Mouse (Mus musculus): ENCODE data around the gene Ncoa7. TPM values are rescaled to one million over a fixed set of nuclear protein-coding genes. Genes with fewer than 3 reads are reported as not detected.

Ncoa7 gene
- 24.6 and 25.4 TPM in 2 replicates for polyA plus RNA-seq (2015; fragmentation: Nextera tagmentation; extraction: Ambion mirVana)

DNA sequence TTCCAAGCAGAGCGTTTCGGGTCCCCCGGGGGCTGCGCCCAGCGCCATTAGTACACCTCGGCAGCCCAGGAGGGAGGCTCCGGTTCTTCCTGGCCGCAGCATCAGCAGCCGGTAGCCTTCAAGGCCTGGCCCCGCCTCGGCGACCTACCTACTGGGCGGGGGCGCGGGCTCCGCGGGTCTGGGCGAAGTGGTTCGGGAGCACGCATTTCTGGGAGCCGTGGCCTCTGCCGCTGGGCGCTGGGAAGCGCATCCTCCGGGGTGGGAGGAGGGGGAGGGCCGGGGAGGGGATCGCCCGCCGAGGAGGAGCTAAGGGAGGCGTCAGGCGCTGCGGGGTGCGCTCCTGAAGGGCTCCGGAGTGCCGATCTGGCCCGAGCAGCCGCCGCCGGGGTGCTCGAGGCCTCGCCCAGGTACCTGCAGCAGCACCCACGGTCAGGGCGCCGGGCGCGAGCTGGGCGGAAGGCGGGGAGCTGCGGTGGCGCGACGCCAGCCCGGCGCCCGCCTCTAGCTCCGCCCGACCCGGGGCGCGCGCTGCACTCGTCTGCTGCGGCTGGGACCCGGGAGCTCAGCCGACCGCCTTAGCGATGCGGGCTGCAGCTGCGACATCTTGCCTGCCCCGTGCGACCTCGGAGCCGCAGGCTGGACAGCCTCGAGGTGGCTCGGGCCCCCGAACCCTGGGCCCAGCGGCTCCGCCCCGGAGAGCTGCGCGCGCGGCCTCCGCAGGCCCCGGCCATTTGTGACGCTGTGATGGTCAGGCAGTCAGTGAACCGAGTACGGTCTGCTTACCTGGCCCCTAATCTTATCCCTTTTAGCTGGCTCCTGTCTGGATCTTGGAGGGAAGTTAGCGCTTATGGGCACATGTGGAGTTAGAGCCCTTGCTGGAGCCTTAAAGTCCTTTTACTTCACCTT is at the start of gene Ncoa7:
Ncoa7 (minus strand) TSS at position 646 of the 906 bp plus-strand sequence.
- under 1% methylated on average over 85 of the region's 89 CpGs for WGBS
- Histone ChIP-seq H3K9me3 (replicated peaks; ENCODE audit: control insufficient read depth, low read length, poor library complexity, severe bottlenecking) (no peaks in the 10 kb centered on the region), H3K27me3 (ENCODE audit: control insufficient read depth, insufficient read depth, low read depth, low read length) (no peaks in the 10 kb centered on the region), H3K27ac (ENCODE audit: low read length) (peak within 1 kb of the TSS; percentile 99), H3K4me3 (ENCODE audit: low read depth, low read length) (peak within 1 kb of the TSS; percentile 93), H3K4me1 (ENCODE audit: control insufficient read depth, insufficient read depth, low read length) (peaks cover 8% of the 10 kb centered on the region), H3K4me2 (ENCODE audit: low read length) (peak within 1 kb of the TSS; percentile 61), H3K9ac (ENCODE audit: low read depth, low read length) (peak within 1 kb of the TSS; percentile 99), H3K36me3 (ENCODE audit: control insufficient read depth, insufficient read depth, low read length) (no peaks in the 10 kb centered on the region)
- ATAC-seq = peak; percentile 94

DNA sequence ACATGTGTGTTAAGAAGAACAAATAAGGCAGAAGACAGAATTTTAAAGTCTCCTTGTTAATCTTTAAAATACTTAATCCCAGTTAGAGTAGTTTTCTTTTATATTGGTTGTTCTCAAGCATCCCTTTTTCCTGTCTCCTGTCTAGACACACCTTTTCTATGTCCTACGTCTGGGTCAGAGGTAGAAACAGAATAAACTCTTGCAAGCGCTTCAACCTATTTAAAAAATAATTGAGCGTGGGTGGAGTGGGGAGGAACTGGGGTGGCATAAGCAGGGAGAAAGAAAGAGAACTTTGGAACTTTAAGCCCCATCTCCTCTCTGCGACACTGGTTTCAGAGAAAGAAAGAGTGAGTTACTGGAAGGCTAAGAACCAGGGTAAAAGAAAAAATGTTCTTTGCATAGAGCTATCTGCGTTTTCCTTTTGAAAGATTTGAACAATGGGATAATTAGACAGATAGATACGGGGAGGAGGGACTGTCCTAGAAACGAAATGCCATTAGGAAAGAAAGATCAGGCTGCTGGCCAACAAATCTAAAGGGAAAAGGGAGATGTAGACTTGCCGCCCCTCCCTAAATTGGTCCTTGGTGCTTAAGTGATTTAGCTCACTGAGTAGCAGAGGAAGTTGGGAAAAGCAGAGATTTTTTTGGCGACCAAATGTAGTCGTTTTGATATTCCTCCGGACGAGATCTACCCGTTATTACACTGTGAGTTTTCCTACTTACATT is 42.1 kb upstream of the Ncoa7 start:
- 13% methylated on average over 13 of the region's 13 CpGs for WGBS
- H3K27ac ChIP-seq (ENCODE audit: low read length) = no peak overlapping the region
- peaks cover 25% of the 10 kb centered on the region for H3K27me3 ChIP-seq (ENCODE audit: control insufficient read depth, insufficient read depth, low read depth, low read length)
- no peak overlapping the region for H3K4me2 ChIP-seq (ENCODE audit: low read length)
- H3K4me1 ChIP-seq (ENCODE audit: control insufficient read depth, insufficient read depth, low read length) = peaks cover 18% of the 10 kb centered on the region; the same call in 1 of the 2 replicates
- H3K36me3 ChIP-seq (ENCODE audit: control insufficient read depth, insufficient read depth, low read length) = no peaks in the 10 kb centered on the region
- ATAC-seq = no peak
- H3K9me3 ChIP-seq (replicated peaks; ENCODE audit: control insufficient read depth, low read length, poor library complexity, severe bottlenecking) = no peaks in the 10 kb centered on the region
- no peak overlapping the region for H3K9ac ChIP-seq (ENCODE audit: low read depth, low read length)
- H3K4me3 ChIP-seq (ENCODE audit: low read depth, low read length) = no peak overlapping the region

DNA sequence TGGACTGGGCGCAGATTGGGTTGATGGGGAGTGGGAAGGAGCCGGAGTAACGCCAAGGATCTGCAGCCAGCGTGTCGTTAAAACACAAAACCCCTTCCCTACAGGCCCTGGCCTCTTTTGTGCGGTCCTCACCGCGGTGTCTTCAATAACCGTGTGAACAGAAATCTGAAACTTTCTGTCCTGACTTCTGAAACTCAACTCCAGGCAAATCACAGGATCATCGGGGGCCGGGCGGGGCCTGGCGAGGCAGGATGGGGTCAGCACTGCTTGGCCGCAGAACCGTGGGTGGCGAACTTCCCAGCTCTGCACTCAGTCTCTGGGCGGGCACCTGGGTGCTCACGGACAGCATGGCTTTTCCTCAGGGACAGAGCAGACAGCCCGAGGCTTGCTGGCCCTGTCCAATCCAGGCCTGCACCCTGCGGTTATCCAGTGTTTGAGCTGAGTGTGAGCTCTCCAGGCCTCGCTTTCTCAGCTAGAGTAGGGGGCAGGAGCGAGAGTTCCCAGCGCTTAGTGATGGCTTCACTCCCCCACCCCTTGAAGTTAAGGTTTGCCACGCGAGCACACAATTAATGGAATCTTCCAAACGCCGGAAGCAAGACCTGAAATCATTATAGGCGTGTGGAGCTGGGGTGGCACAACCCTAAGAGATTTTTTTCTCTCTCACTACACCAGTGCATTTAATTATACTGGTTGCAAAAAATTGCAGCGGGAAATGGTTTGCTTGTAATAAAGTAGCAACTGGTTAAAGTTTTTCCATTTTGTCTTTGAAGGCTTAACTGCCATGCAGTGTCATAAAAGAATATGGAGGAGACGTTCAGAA is 41.3 kb upstream of the Ncoa7 start:
- WGBS = 2% methylated on average over 30 of the region's 30 CpGs
- 0 out of 2 replicates have a peak overlapping the region, but pooled peaks have one; percentile 6 for H3K27ac ChIP-seq (ENCODE audit: low read length)
- no peak for ATAC-seq
- H3K4me3 ChIP-seq (ENCODE audit: low read depth, low read length) = peak overlapping the region; percentile 70
- no peaks in the 10 kb centered on the region for H3K36me3 ChIP-seq (ENCODE audit: control insufficient read depth, insufficient read depth, low read length)
- H3K9ac ChIP-seq (ENCODE audit: low read depth, low read length) = peak overlapping the region; percentile 25; the same call in 1 of the 2 replicates
- H3K27me3 ChIP-seq (ENCODE audit: control insufficient read depth, insufficient read depth, low read depth, low read length) = peaks cover 25% of the 10 kb centered on the region
- H3K4me2 ChIP-seq (ENCODE audit: low read length) = peak overlapping the region; percentile 91
- peaks cover 18% of the 10 kb centered on the region; the same call in 1 of the 2 replicates for H3K4me1 ChIP-seq (ENCODE audit: control insufficient read depth, insufficient read depth, low read length)
- H3K9me3 ChIP-seq (replicated peaks; ENCODE audit: control insufficient read depth, low read length, poor library complexity, severe bottlenecking) = no peaks in the 10 kb centered on the region

DNA sequence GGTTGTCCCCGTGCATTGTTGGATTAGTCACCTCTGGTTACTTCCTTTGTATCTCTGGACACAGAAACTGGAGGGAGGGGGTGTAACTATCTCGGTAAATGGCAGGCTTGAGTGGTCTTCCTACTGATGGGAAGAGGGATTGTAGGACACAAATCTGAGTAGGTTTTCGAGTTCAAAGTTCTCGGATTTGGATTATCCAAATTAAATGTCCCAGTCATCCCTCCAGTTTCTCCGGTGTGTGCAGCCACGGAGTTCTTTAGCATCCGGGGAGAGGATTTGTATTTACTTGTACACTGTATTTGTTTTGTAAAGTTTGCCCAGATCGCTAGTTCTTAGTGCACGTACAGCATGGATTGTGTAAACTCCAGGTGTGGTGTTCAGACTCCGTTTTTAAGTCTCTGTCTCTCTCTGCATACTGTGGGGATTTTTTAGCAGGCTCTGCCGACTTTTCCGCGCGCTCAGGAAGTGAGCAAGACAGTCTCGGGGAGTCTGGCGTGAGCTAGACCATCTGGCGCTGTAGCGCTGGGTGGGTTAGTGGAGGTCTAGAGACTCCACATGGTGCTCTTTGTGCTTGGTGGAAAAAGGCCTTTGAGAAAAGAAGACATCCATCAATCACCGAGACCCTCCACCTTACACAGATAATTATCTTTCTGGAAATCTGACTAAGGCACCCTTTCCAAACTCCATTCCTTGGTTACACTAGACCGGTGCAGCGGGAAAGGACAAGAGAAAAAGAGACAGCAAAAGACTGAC is 40.5 kb upstream of the Ncoa7 start:
- H3K4me2 ChIP-seq (ENCODE audit: low read length) = peak overlapping the region; percentile 91

DNA sequence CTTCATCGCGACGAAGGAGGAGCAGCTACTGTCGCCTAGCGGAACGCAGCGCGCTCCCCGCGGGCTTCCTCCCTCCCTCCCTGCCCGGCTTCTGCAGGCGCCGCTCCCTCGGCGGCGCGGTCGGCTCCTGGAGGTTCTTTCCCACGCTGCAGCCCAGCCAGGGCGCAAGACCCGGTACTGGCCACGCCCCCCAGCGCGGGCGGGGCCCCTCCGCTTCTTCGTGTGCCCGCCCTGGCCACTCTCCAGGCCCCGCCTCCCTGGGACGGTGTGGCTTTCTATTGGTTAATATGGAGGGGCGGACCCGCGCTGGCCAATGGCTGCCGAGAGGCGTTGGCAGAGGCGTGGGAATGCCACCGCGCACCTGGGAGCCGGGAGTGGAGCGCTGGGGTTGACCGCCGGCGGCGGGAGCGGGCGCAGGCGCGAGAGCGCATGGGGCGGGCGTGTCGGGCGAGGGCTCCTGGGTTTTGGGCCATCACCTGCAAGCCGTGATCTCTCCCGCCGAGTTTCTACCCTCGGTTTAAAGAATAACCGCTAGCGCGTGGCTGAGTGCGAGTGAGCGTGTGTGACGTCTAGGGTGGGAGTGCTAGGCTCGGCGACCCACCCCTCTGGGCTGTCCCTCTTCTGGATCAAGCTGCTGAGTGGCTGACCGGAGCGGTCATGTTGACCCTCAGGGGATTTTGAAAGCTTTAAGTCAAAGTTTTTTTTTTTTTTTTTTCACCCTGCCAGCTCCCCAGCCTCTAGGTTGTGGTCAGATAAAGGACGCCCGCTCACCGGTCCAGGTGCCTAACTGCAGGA is 39.7 kb upstream of the Ncoa7 start, which contains the start of gene Hey2:
Hey2 (minus strand) TSS at position 159 of the 795 bp plus-strand sequence.
- Histone ChIP-seq H3K27me3 (ENCODE audit: control insufficient read depth, insufficient read depth, low read depth, low read length) (peaks cover 25% of the 10 kb centered on the region), H3K27ac (ENCODE audit: low read length) (peak within 1 kb of the TSS; percentile 10; the same call in 1 of the 2 replicates), H3K36me3 (ENCODE audit: control insufficient read depth, insufficient read depth, low read length) (no peaks in the 10 kb centered on the region), H3K4me1 (ENCODE audit: control insufficient read depth, insufficient read depth, low read length) (peaks cover 18% of the 10 kb centered on the region; the same call in 1 of the 2 replicates), H3K9me3 (replicated peaks; ENCODE audit: control insufficient read depth, low read length, poor library complexity, severe bottlenecking) (no peaks in the 10 kb centered on the region), H3K9ac (ENCODE audit: low read depth, low read length) (peak within 1 kb of the TSS; percentile 62), H3K4me3 (ENCODE audit: low read depth, low read length) (peak within 1 kb of the TSS; percentile 70), H3K4me2 (ENCODE audit: low read length) (peak within 1 kb of the TSS; percentile 91)
- ATAC-seq = peak; percentile 100
- WGBS = under 1% methylated on average over 70 of the region's 70 CpGs

More for the DNA sequence above, 40.5 kb upstream of the Ncoa7 start:
- Histone ChIP-seq H3K36me3 (ENCODE audit: control insufficient read depth, insufficient read depth, low read length) (no peaks in the 10 kb centered on the region), H3K27me3 (ENCODE audit: control insufficient read depth, insufficient read depth, low read depth, low read length) (peaks cover 25% of the 10 kb centered on the region), H3K4me1 (ENCODE audit: control insufficient read depth, insufficient read depth, low read length) (peaks cover 18% of the 10 kb centered on the region; the same call in 1 of the 2 replicates), H3K9ac (ENCODE audit: low read depth, low read length) (no peak overlapping the region), H3K9me3 (replicated peaks; ENCODE audit: control insufficient read depth, low read length, poor library complexity, severe bottlenecking) (no peaks in the 10 kb centered on the region), H3K4me3 (ENCODE audit: low read depth, low read length) (peak overlapping the region; percentile 70), H3K27ac (ENCODE audit: low read length) (no peak overlapping the region)
- ATAC-seq = no peak; the same call in 1 of the 2 replicates
- under 1% methylated on average over 21 of the region's 21 CpGs for WGBS

DNA sequence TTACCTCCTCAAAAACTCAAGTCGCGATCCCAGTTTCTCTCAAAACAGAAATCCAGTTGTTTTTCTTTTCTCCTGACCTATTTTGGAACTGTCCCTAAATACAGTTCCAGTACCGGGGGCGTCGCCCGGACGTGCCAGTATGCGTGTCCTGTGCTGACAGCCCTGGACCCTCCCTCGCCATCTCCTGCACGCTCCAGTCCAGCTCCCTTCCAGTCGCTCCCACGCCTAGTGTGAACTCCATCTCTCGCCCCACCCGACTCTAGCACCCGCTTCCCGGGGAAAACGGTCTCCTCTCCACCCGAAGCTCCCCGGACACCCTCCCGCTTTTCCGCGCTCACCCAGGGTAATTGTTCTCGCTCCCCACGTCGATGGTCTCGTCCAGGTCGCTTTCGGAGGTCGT is 39.1 kb upstream of the Ncoa7 start:
- 0% methylated on average over 29 of the region's 29 CpGs for WGBS
- ATAC-seq = peak; percentile 77
- peaks cover 25% of the 10 kb centered on the region for H3K27me3 ChIP-seq (ENCODE audit: control insufficient read depth, insufficient read depth, low read depth, low read length)
- H3K9ac ChIP-seq (ENCODE audit: low read depth, low read length) = peak overlapping the region; percentile 62
- peak overlapping the region; percentile 10; the same call in 1 of the 2 replicates for H3K27ac ChIP-seq (ENCODE audit: low read length)
- H3K9me3 ChIP-seq (replicated peaks; ENCODE audit: control insufficient read depth, low read length, poor library complexity, severe bottlenecking) = no peaks in the 10 kb centered on the region
- H3K4me3 ChIP-seq (ENCODE audit: low read depth, low read length) = peak overlapping the region; percentile 70
- peak overlapping the region; percentile 91 for H3K4me2 ChIP-seq (ENCODE audit: low read length)
- H3K36me3 ChIP-seq (ENCODE audit: control insufficient read depth, insufficient read depth, low read length) = no peaks in the 10 kb centered on the region
- H3K4me1 ChIP-seq (ENCODE audit: control insufficient read depth, insufficient read depth, low read length) = peaks cover 18% of the 10 kb centered on the region; the same call in 1 of the 2 replicates

DNA sequence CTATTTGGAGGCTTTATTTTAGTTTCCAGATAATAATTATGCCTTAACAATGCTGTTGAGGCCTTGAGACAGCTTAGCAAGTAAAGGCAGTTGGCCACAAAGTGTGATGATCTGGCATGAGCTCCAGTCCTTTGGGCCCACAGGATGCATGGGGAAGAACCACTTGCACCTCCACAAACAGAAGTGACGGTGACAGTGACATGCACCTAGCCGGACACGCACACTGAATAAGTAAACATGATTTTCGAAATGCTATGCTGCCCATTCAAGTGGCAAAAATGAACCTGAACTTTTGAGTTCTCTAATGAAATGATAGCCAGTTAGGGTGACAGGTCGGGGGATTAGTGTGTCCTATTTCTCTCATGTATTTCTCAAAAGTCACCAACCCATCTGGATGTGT is 37.7 kb upstream of the Ncoa7 start:
- no peaks in the 10 kb centered on the region for H3K36me3 ChIP-seq (ENCODE audit: control insufficient read depth, insufficient read depth, low read length)
- H3K9me3 ChIP-seq (replicated peaks; ENCODE audit: control insufficient read depth, low read length, poor library complexity, severe bottlenecking) = no peaks in the 10 kb centered on the region
- H3K9ac ChIP-seq (ENCODE audit: low read depth, low read length) = no peak overlapping the region
- H3K4me3 ChIP-seq (ENCODE audit: low read depth, low read length) = no peak overlapping the region
- H3K4me2 ChIP-seq (ENCODE audit: low read length) = peak overlapping the region; percentile 13; the same call in 1 of the 2 replicates
- ATAC-seq = no peak
- H3K4me1 ChIP-seq (ENCODE audit: control insufficient read depth, insufficient read depth, low read length) = peaks cover 18% of the 10 kb centered on the region; the same call in 1 of the 2 replicates
- no peak overlapping the region for H3K27ac ChIP-seq (ENCODE audit: low read length)
- H3K27me3 ChIP-seq (ENCODE audit: control insufficient read depth, insufficient read depth, low read depth, low read length) = peaks cover 18% of the 10 kb centered on the region
- WGBS = 85% methylated on average over 5 of the region's 5 CpGs
